Mouse (Mus musculus): ENCODE data around the gene Myo1h.

Gene Myo1h

DNA sequence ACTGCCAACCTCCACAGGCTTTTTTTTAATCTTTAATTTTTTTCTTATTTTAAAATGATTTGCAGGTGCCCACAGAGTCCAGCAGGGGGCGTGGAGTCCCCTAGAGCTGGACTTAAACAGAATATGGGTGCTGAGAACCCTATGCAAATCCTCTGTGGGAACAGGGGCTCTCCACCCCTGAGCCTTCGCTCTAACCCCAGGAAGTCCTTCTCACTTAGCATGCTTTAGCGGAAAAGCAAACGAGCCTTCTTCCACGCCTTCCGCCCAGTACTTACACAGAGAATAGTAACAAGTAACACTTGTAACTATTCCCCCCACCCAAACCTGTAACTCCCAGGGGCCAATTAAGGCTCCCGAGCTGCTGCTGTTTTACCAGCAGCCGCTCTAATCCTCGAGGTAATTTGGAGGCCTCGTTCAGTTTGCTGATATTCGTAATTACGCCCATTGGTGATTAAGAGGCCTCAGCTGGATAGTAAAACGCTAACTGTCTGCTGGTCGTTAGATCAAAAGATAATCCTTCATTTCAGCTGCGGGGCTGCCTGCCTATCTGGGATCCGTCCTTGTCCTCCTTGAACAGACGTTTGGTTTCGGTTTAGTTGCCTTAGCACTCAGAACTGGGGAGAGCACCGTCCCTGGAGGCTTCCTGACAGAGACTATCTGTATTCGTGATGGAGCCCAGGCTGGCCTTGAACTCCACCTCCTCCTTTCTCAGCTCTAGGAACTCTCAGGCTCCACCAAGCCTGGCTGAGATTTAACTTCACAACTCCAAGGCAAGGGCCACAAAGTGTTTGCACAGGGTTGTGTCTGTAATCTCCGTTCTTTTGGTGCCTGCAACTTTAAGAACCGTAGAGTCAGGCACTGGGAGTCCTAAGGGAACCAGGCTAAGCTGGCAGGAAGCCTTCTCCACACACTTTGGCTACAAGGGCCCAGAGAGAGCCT is 8.0 kb downstream of the Myo1h start:
- no peak for DNase-seq (ENCODE audit: low spot score in 2 of 2)

DNA sequence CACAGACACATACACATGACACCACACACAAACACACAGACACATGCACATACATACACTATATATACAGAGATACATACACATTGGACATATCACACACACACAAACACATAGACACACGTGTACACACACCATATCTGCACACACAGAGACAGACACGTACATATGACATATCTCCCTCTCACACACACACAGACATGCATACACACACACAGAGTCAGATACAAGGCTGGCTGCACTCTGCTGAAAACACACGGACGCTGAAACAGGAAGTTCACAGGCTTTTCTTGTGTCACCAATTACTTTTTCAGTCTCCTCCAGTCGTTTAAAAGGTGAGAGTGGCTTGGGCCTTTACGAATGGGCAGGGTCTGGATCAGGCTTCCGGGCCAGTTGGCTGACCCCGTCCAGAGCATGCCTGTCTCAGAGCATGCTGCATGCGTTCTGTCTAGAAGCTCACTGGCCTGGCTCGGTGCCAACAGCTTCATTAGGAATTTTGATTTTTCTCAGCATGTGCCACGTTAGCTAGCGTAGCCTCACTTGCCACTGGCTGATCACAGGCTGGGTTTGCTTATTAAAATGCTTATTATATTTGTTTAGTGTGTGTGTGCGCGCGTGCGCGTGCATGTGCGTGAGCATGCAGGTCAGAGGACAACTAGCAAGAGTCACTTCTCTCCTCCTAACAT is 9.4 kb downstream of the Myo1h start:
- no peak for DNase-seq (ENCODE audit: low spot score in 2 of 2)

DNA sequence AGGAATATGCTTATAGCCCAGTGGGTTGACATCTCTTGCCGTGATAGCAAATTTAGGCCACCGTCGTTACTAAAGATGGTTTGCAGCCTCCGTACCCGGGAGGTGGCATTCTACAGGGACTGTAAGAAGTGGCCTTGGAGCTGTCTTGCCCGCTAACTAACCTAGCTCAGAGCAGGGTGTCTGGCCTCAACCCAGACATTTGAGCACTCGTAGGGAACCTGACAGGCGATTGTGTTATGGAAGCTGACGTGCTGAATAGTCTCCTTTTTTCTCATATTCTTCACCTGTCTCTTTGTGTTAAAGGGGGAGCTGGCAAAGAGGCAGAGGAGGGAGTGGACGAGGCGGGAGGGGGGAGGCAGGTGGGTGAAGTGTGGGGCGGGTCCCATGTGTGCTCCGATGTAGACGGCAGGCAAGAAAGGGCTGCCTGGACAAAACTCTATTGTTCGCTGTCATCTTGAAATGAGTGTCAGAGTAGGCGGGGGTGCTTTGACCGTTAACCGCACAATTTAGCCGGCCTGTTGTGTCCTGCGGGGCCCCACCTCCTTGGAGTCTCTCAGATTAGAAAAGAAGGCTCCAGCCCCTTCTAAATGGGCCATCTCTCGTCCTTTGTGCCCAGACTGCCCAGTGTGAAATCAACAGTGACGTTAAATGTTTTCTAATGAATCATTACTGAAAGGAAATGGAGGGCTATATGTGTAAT is 10.3 kb downstream of the Myo1h start:
- DNase-seq (ENCODE audit: low spot score in 2 of 2), result no peak

DNA sequence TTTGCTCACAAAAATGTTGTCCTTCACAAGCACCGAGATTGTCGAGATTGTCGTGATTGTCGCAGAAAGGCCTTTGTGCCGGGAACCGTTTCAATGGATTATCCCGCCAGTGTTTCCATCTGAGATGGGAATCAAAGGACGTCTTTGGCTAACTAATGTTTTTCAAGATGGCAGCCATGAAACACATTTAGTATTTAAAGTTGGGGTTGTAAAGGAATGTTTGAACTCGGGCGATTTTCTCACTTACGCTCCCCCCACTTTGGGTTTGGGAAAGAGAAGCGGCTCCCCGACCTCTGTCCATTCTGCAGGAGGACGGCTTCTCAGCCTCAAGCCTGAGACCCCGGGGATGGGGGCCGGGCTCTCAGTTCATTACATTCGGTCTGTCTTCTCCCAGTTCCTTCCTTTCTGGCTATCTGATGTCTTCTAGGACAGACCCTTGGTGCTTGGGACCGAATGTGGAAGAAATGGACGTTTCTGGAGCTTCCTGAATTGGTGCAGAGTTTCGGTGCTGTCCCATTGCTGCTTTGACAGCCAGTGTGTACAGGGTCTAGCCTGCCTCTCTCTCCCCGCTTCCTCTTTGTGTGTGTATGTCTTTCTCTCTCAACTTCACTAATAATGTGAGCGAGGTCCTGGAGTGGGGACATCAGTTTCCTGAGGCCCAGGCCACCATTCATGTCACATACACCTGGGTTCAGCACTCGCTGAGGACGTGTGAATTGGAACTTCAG is 11.1 kb downstream of the Myo1h start:
- DNase-seq (ENCODE audit: low spot score in 2 of 2), result no peak

DNA sequence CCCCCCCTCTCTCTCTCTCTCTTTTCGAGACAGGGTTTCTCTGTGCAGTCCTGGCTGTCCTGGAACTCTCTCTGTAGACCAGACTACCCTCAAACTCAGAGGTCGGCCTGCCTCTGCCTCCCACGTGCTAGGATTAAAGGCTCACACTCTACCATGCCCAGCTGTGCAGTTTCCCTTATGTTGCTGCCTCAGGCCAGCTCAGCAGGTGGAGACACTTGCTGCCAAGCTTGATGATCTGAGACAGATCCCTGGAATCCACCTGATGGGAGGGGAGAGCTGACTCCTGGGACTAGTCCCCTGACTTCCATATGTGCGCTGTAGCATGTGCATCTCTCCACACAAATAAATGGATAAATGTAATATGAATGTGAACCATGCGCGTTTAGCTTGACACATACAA is 14.2 kb downstream of the Myo1h start:
- DNase-seq (ENCODE audit: low spot score in 2 of 2), result no peak

DNA sequence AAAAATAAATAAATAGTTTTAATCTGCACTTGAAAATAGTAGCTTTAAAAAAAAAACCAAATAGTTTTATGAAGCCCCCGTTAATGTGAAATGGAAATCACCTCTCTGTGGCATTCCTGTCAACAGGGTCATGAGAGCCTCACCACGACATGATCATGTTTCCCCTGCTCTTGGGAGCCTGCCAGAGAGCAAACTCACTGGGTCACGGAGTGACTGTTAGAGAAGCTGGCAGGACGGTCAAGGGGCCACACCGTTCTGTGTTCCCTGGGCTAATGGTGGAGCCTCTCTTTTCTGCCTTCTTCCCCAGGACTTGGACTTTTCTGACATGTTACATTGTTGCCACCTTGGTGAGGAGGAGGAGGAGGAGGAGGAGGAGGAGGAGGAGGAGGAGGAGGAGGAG is 17.5 kb downstream of the Myo1h start:
- DNase-seq (ENCODE audit: low spot score in 2 of 2), result no peak

DNA sequence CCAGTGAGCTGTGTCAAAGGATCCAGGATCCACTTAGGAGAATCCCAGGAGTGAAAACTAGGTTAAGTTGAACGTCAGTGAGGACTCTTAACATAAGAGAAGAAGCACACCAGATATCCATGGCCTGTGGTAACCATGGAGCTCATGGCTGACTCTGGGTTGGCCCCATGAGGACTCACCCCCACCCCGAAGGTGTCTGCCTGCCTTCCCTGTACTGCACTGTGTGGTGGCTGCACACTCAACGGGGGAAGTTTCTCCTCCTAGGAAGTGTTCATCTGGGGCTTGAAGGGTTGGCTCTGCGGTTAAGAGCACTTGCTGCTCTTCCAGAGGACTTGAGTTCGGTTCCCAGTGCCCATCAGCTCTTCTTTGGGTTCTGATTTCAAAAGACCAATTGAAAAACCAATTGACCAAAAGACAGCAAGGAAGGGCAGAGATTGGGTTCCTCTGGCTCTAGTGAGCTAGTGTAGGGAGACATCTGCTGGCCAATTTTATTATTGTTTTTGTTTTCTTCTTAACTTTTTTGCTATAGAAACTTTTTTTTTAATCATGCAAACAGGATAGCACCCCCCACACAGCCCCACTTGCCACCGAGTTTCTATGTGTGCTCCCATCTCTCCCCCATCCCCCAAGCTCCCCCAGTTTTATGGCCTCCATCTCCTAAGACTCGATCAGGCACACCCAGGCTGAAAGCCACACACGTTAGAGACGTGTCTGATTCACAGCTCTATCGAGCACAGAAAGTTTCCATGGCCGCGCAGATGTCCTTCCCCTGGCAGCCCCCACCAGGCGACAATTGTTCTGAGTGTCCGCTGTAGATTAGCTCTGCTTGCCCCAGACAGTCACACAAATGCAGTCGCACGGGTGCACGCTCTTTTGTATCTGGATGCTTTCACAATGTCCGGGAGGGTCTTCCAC is 20.1 kb downstream of the Myo1h start:
- no peak for DNase-seq (ENCODE audit: low spot score in 2 of 2)

DNA sequence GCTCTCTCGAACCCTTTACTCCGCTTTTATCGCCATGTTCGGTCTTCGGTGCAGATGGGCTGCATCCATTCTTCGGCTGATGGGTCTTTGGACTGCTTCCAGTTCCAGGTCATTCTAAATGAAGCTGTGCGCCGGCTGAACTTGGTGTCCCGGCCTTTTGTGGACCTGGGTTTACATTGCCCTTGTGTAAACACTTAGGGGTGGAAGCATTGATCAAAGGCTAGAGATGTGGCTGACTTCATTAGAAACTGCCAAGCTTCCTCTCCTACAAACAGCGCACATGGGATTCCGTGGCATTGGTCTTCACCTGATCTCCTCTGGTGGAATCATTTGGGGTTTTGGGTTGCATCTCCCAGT is 20.7 kb downstream of the Myo1h start:
- no peak for DNase-seq (ENCODE audit: low spot score in 2 of 2)

DNA sequence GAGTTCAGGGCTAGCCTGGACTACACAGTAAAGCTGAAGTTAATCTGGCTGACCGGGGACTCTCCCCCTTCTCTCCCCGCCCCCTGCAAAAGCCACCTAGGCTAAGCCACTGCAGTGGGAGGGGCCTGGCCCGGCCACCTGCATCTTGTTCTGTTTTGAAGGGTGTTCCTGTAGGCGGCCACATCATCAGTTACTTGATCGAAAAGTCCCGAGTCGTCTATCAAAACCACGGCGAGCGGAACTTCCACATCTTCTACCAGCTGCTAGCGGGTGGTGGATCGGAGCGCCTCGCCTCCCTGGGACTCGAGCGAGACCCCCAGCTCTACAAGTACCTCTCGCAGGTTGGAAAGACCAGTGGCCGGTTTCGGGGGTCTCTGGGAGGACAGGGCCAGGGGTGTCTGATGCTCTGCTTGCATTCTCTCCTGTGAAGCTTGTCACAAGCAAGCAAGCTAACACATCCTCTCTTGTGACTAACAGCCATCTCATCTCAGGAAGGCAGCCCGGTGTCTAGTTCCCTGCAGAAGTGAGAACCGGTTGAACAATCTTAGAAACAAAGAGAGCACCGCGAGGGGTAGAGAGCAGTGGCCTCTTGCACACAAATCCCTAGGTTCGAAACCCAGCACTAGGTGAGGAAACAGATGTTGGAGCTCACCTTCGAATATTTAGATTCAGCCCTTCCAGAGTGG is 34.3 kb downstream of the Myo1h start:
- DNase-seq (ENCODE audit: low spot score in 2 of 2), result peak; percentile 27 to 39

DNA sequence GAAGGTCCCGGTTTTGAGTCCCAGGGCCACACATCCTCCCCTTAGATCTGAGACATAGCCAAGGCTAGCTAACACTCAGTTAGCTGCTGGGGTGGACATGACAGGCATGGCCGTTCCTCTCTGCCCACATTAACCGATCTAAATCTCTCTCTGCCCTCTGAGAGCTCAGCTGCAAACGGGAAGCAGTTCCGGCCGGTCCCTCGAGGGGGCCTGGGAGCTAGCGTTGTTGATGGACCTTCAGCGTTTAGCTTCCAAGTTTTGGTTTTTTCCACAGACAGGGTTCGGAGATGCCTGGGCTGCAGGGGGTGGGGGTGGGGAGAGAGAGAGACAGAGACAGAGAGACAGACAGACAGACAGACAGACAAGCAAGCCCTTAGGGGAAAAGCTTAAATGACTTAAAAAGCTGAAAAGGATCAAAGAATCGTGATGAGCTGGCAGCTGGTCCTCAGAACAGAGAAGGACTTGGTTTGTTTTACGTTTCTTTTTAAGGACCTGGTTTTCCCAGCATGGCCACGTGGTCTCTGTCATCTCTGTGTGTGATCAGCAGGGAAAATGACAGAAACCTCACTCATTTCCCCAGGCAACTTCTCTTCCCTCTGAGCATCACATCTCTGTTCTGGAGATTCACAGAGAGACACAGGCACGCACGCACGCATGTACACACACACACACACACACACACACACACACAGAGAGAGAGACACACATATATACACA is 35.0 kb downstream of the Myo1h start:
- peak in 1 of 2 experiments; percentile 43 for DNase-seq (ENCODE audit: low spot score in 2 of 2)

DNA sequence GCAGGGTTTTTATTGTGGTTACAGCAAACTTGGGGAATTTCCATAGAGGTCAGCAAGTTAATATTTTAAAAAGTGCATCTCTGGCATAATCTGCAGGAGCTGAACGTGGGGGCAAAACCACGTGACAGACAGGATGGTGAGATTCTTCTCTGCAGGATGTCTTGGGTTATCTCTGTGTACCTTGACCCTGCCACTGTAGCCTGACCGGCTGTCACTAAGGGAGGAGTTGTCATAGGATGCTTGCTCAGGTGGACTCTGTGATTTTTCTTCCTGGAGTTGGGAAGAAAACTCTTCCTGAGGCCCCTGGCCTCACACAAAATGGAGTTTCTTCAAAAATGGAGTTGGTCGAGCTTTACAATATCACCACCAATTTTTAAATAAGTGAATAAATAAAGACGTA is 54.0 kb downstream of the Myo1h start:
- DNase-seq (ENCODE audit: low spot score in 2 of 2), result no peak

DNA sequence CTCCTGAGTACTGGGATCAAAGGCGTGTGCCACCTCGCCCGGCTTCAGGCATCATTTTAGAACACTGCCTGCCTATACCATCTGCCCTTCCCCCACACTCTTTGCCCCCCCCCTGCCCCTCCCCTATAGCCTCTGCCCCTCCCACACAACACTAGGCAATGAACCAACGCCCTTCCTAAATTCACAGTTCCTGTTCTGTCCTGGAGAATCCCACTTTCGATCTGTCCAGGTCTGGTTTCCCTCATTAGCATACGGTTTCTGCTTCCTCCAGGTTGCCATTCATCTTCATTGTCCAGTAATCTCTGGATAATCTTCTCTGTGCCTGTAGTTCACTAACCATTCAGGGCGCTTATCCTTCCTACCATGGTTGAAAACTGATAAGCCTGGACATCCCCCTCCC is 54.6 kb downstream of the Myo1h start:
- no peak for DNase-seq (ENCODE audit: low spot score in 2 of 2)

DNA sequence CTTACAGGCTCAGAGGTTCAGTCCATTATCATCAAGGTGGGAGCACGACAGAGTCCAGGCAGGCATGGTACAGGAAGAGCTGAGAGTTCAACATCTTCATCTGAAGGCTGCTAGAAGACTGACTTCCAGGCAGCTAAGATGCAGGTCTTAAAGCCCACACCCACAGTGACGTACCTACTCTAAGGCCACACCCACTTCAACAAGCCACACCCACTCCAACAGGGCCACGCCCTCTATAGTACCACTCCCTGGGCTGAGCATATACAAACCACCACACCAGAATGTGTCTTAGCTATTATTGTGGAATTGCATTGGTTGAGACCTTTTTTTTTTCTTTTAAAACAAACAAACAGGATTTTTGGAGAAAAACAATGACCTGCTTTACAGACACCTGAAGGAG is 56.6 kb downstream of the Myo1h start:
- DNase-seq (ENCODE audit: low spot score in 2 of 2), result no peak

DNA sequence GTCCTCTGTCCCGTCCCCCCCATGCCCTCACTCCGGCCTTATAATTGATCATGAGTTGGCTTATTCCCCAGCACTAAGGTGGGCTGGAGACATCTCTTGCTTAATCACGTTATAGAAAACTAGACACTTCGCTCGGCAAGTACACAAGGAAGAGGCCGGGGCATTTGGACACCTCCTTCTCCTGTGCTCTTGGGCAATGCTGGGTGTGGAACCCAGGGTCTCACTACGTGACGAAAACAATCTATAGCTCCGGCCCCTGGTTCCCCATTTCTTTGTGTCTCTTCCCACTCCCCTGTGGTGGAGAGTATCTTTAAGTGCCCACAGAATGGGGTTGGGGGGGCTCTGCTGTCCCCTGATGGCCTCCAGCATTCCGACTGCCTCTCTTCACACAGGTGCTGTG is 58.0 kb downstream of the Myo1h start:
- no peak for DNase-seq (ENCODE audit: low spot score in 2 of 2)

DNA sequence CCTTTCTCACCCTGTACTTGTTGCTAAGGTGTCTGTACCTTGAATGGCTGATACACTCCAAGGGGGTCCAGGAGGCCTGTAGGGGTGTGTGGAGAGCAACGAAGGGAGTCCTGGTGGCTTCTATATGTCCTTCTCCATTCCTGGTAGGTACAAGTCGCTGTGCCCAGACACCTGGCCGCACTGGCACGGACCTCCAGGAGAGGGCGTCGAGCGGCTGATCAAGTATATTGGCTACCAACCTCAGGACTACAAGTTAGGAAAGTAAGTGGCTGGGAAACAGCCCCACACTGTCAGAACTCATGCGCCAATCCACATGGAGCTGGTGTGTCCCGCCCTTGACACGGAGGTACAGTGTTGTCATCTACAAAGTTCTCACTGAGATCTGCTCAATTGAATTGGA is 62.5 kb downstream of the Myo1h start:
- DNase-seq (ENCODE audit: low spot score in 2 of 2), result no peak

DNA sequence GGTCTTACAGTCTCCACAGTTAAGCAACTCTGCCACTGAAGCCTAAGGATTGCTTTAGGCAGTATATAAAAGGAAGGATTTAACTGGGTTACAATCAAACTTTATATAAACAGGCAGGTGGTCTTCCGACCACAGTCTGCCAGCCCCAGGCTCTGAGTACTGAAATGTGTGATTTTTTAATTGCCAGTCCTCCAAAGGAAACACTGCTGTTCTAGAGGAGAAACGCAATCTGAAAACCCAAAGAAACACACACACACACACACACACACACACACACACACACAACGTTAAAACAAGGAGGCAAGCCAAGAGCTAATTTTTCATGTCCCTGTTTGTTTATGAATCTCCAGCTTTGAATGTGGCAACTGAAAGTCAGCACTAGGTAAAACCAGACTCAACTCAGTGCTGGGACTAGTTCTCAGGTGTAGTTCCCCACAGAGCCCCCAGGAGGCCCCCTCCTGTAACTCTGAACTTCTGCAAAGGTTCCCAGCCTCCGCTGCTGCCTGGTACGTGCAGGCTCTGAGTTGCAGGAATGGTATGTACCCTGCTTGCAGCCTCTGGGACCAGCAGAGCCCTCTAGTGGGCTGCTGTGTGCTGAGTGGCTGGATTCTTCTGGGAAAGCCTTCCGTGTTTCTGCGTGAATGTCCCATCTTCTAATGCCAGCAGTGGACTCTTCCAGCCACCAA is 67.4 kb downstream of the Myo1h start:
- DNase-seq (ENCODE audit: low spot score in 2 of 2), result peak; percentile 39 to 51

DNA sequence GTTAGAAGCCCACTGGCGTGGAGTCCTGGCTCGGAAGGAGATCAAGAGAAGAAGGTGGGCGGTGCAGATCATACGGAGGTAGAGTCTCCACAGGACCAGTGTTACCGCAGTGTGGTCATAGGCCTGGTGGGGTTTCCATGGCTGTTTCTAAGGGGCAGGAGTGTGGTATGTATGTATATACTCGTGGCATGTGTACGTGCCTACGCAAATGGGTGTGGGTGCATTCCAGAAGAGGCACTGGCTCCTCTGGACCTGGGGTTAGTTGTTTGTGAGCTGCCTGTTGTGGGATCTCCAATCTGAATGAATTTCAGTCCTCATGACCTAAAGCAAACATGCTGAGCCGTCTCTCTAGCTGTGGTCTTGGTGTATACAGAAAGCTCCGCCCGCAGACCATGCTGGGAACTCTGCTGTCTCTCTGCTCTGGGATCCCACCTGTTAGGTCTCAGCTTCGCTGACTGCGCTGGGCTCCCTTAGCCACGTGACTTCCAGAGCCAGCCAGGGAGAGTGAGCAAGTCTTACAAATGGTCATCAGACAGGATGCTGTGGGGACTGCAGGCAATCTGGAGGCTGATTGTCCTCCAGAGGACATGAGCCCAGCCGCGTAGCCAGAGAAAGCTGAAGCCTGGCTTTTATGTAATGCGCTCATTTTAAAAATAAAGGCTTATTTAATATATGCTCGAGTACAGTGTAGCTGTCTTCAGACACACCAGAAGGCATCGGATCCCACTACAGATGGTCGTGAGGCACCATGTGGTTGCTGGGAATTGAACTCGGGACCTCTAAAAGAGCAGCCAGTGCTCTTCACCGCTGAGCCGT is 68.2 kb downstream of the Myo1h start:
- no peak for DNase-seq (ENCODE audit: low spot score in 2 of 2)

DNA sequence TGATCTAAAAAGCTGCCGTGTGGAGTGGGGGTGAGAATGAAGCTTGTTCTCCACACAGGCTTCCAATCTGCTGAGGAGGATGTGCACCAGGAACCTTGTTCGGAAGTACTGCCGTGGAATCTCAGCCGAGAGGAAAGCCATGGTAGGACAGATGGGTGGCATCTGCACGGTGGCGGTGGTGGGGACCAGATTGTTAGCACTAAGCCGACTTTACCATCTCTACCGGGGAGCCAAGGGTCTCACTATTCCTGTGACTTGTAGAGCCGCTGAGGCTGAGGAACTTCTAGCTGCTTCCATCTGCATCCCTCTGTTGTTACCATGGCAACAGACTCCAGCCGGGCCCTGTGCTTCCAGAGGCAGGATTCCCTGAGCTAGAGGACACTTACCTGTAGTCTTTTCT is 69.9 kb downstream of the Myo1h start:
- no peak for DNase-seq (ENCODE audit: low spot score in 2 of 2)

All from spleen, postnatal 14 days (tissue).